Mouse (Mus musculus) left cerebral cortex, postnatal 14 days (tissue): Measurements from ENCODE around the gene Ankrd31. TPM values are rescaled to one million over a fixed set of nuclear protein-coding genes. Genes with fewer than 3 reads are reported as not detected.
"Not testable (repeated sequence)": the region's sequence is repeated elsewhere in the genome, so short reads cannot be mapped to it uniquely, and the experiment has no call there.

Experiments used
- DNase-seq, 2 experiments: peaks; one replicate each; pipeline ENCODE4 v3.0.0; 2021 to 2022; ENCODE audit warnings: low spot score in 2 of 2, mixed read lengths in 1 of 2
- intact Hi-C: fragments of 180-260 bp; cut with DNase I; formaldehyde crosslinking; loops from one replicate; pipeline ENCODE4 v1.15.1; 2025
- total RNA-seq, 2 experiments: library from RNA; stranded (reverse); gene quantifications; 2 replicates each; pipeline ENCODE4 v1.2.3; 2021

Ankrd31 gene
- total RNA-seq, 2 experiments from 2014 or later, result 0.38 to 0.46 TPM

GRCm38 (mm10) chr13:96852133-96852532 is 104.1 kb downstream of the Ankrd31 start:
- intact Hi-C loops, result loop anchor here (10.0 kb wide), 3 partner anchors 73 to 203 kb away; partner anchors contain the start of gene Gcnt4
- DNase-seq, result no peak

- intact Hi-C loops, result loop anchor here (10.0 kb wide), 3 partner anchors 72 to 202 kb away; partner anchors contain the start of gene Gcnt4
- DNase-seq, result peak; percentile 18
Observed at GRCm38 (mm10) chr13:96853256-96853655, 105.2 kb downstream of the Ankrd31 start.

- intact Hi-C loops, result loop anchor here (10.0 kb wide), 3 partner anchors 70 to 200 kb away; partner anchors contain the start of gene Gcnt4
- peak; percentile 82 to 90 for DNase-seq
Observed at GRCm38 (mm10) chr13:96855191-96855590, 107.1 kb downstream of the Ankrd31 start.

GRCm38 (mm10) chr13:96859161-96859560 is 111.1 kb downstream of the Ankrd31 start:
- intact Hi-C loops, result loop anchor here (10.0 kb wide), 3 partner anchors 66 to 196 kb away; partner anchors contain the start of gene Gcnt4
- no peak for DNase-seq

- DNase-seq, result no peak
- intact Hi-C loops, result no loop called here
Observed at GRCm38 (mm10) chr13:96870742-96871141, 122.7 kb downstream of the Ankrd31 start.

GRCm38 (mm10) chr13:96874071-96874470 is 126.0 kb downstream of the Ankrd31 start:
- DNase-seq, result no peak
- intact Hi-C loops, result no loop called here

GRCm38 (mm10) chr13:96878220-96879057 is 130.4 kb downstream of the Ankrd31 start:
- intact Hi-C loops, result no loop called here
- DNase-seq, result peak; percentile 35 to 45

- DNase-seq, result no peak
- intact Hi-C loops, result no loop called here
Observed at GRCm38 (mm10) chr13:96884534-96884933, 136.5 kb downstream of the Ankrd31 start.

GRCm38 (mm10) chr13:96889985-96890384 is 141.9 kb downstream of the Ankrd31 start:
- intact Hi-C loops, result no loop called here
- no peak for DNase-seq

- DNase-seq, result no peak
- intact Hi-C loops, result no loop called here
Observed at GRCm38 (mm10) chr13:96895144-96895543, 147.1 kb downstream of the Ankrd31 start.

GRCm38 (mm10) chr13:96906717-96907116 is 158.6 kb downstream of the Ankrd31 start:
- intact Hi-C loops, result no loop called here
- DNase-seq, result no peak

GRCm38 (mm10) chr13:96911202-96911601 is 163.1 kb downstream of the Ankrd31 start:
- intact Hi-C loops, result no loop called here
- DNase-seq, result no peak

GRCm38 (mm10) chr13:96923134-96923533 is 175.1 kb downstream of the Ankrd31 start:
- intact Hi-C loops, result loop anchor here (10.0 kb wide), 1 partner anchor 68 kb away; no protein-coding TSS in a partner anchor
- not testable (repeated sequence) for DNase-seq

- DNase-seq, result peak in 1 of 2 experiments; percentile 33
- intact Hi-C loops, result loop anchor here (10.0 kb wide), 1 partner anchor 69 kb away; no protein-coding TSS in a partner anchor
Observed at GRCm38 (mm10) chr13:96923999-96924961, 176.2 kb downstream of the Ankrd31 start, which contains the start of gene Gcnt4. Gene Gcnt4, plus strand, starts transcription at chr13:96924689.

- intact Hi-C loops, result loop anchor here (10.0 kb wide), 1 partner anchor 70 kb away; no protein-coding TSS in a partner anchor
Observed at GRCm38 (mm10) chr13:96924985-96925745, 177.1 kb downstream of the Ankrd31 start.

GRCm38 (mm10) chr13:96925991-96926725 is 178.1 kb downstream of the Ankrd31 start:
- intact Hi-C loops, result loop anchor here (10.0 kb wide), 1 partner anchor 71 kb away; no protein-coding TSS in a partner anchor
- no peak for DNase-seq

More at GRCm38 (mm10) chr13:96924985-96925745, 177.1 kb downstream of the Ankrd31 start:
- DNase-seq, result no peak

- intact Hi-C loops, result loop anchor here (10.0 kb wide), 1 partner anchor 73 kb away; no protein-coding TSS in a partner anchor
- DNase-seq, result no peak
Observed at GRCm38 (mm10) chr13:96927781-96928180, 179.7 kb downstream of the Ankrd31 start.
